Mouse (Mus musculus) left cerebral cortex, postnatal 36 days (tissue): ENCODE data around the gene Tm7sf3. TPM values are rescaled to one million over a fixed set of nuclear protein-coding genes. Genes with fewer than 3 reads are reported as not detected.
A peak's percentile ranks its signal among the peaks of the same experiment; 100 is the strongest.

Experiments
- DNase-seq, 2 experiments: peaks; one replicate each; pipeline ENCODE4 v3.0.0; 2021 to 2022; ENCODE audit warnings: low spot score in 2 of 2, mixed read lengths in 1 of 2
- intact Hi-C: fragments of 180-260 bp; cut with DNase I; formaldehyde crosslinking; loops from one replicate; pipeline ENCODE4 v1.15.1; 2025
- total RNA-seq, 2 experiments: library from RNA; stranded (reverse); gene quantifications; 2 replicates each; pipeline ENCODE4 v1.2.3; 2021

Tm7sf3 gene
- total RNA-seq, 2 experiments from 2014 or later: 27.2 to 31.5 TPM

DNA sequence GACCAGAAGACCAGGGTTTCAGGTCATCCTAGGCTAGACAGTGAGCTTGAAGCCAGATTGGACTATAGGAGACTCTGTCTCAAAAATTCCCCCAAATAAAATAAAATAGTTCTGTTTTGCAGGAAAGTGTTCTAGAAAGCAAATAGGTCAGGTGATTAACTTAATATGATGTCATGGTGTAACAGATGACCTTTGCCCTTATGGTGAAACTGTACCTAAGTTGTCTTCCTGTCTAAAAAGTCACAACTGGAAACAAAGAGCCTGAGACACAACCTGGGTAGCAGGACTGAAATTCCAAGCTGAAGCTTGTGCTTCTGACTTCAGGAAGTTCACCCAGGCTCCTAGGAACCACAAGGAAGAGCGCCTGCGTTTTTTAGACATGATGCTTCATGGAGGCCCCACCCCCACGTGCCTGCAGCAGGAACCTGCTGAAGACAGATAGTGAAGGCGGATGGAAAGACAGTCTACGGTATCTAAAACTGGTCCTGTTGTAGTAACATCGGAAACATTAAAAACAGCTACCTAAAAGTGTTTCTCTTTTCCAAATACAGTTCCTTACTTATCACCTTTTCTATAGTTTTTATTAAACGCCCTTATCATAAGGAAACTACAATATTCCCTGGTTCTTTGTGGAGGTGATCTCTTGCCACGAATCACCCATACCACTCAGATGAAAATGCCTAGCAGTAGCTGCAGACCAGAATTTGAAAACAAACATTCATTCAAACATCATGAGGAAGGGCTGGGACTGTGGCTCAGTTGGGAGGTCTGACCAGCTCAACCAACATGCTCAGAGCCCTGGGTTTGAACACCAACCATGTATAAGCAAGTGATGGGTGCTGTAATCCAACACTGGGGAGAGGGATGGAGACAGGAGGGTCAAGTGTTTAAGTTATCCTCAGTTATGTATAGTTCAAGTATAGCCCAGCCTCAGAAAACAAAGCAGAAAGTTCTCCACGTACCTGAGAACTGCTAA is 12.6 kb downstream of the Tm7sf3 start:
- DNase-seq: no peak
- intact Hi-C loops: loop anchor here (5.0 kb wide), 1 partner anchor 48 kb away; no protein-coding TSS in a partner anchor

DNA sequence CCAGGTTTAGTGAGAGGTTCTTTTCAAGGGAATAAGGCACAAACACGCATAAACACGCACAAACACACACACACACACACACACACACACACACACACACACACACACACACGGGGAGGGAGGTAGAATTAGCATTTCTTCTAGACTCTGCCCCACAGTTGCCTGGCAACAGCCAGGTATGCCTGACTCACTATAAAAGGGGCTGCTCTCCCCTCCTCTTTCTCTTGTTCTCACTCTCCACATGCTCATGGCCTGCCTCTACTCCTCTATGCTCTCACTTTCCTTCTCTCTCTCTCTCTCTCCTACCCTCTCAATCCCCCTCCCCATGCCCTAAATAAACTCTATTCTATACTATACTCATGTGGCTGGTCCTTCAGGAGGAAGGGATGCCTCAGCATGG is 14.5 kb downstream of the Tm7sf3 start:
- no peak for DNase-seq
- intact Hi-C loops: no loop called here

DNA sequence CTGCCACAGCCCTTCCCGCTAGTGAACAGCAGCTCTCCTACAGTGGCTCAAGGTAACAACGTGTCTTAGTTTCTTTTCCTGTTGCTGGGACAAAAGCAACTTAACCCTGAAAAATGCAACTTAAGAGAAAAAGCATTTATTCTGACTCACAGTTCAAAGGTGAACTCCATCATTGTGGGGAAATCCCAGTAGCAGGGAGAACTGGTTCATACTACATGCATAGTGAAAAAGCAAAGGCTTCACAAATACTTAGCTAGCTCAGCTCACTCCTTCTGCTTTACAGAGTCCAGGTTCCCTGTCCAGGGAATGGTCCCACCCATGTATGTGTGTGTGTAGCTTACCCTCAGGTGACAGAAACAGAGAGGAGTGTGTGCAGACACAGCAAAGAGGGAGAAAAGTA is 26.0 kb downstream of the Tm7sf3 start:
- intact Hi-C loops: no loop called here
- DNase-seq: no peak

DNA sequence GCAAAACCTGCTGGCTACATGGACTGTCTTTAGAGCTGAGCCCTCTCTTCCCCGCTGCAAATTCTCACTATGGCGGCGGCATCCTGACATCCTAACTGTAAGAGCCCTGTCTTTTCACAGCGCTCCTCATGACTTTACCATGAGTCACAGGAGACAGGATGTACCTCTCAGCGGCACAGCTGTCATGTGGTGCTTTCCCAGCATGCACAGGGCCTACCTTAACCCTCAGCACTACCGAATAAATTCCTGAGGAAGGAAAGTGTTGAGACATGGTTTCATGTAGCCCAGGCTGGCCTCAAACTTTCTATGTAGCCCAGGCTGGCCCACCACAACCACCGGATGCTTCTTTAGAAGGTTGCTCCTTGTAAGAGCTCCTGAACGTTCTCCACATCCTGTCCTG is 26.7 kb downstream of the Tm7sf3 start:
- intact Hi-C loops: no loop called here
- no peak for DNase-seq

DNA sequence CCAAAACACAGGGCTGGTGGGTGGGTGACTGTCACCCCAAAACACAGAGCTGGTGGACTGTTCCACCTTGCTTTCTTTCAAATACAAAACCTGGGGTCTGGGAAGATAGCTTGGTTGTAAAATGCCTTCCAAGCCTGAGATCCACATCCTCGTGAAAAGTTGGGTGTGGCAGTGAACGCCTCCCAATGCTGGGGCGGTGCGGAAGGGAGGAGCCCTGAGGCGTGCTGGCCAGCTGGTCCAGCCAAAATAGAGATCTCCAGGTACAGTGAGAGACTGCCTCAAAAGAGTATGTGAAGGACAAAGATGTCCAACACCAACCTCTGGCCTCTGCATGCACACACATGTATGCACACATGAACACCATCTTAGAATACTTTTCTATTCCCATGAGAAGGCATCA is 28.1 kb downstream of the Tm7sf3 start:
- DNase-seq: no peak

DNA sequence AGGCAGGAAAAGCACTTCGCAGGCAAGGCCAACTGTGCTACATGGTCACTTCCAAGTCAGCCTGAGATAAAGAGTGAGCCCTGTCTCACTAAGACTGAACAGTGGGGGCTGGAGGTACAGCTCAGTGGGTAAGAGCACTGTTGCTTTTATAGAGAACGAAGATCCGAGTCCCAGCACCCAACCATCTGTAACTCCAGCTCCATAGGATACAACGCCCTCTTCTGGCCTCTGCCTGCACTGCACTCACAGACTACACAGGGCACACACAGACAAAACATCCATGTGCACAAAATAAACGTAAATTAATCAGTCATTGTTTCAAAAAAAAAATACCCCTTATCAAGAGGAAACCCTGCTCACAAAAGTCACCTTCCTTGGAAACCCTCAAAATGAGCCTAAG is 28.7 kb downstream of the Tm7sf3 start:
- DNase-seq: no peak
- intact Hi-C loops: no loop called here

More for the DNA sequence above, 28.1 kb downstream of the Tm7sf3 start:
- intact Hi-C loops: no loop called here

DNA sequence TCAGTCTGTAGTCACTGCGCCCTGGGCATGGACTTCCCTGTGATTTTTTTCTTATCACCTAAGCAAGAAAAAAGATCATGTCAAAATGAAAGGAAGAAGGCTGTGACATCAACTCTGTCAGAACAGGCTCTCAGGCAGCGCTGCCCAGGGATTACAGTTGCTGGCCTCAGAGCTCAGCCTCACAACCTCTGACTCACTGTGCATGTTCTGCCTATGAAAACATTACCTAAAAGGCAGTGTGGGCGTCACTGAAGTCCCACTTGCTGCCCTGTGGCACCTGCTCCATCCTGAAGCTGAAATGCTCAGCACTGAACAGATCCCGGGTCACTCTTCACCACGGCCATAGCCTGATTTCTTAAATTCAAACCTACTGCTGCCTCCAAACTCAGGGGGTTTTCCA is 29.9 kb downstream of the Tm7sf3 start:
- intact Hi-C loops: no loop called here
- DNase-seq: no peak

DNA sequence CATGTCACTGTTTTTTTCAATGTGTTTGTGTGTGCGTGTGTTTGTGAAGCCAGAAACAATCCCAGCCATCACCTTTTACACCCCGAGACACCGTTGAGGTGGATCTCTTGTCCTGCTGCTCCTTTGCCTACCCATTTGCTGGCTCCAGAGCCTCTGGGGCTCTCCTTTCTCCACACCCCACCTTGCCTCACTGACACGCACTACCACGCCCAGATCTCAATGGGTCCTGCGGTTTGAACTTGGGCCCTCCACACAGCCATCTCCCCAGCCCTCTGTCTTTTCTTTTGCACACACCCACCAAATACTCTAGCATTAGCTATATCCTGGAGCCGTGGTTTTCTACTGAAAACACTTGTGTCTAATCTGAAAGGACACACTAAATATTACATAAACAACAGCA is 30.7 kb downstream of the Tm7sf3 start:
- intact Hi-C loops: no loop called here
- DNase-seq: no peak

DNA sequence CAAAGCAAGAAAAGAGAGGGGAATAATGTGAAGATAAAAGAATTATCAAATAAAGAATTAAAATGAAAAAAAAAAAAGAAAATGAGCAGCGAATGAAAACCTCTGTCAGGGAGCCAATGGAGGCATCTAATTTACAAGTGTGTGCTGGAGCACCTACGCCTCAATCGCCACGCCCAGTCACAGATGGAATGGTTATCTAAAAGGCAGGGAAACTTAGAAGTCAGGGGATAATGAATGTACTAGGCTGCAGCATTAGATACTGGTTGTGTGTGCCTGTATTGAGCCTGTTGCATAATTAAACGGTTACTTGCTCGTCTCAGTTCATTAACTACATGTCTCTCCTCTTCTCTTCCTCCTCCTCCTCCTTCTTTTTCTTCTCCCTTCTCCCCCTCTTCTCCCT is 31.2 kb downstream of the Tm7sf3 start:
- intact Hi-C loops: no loop called here
- no peak for DNase-seq

DNA sequence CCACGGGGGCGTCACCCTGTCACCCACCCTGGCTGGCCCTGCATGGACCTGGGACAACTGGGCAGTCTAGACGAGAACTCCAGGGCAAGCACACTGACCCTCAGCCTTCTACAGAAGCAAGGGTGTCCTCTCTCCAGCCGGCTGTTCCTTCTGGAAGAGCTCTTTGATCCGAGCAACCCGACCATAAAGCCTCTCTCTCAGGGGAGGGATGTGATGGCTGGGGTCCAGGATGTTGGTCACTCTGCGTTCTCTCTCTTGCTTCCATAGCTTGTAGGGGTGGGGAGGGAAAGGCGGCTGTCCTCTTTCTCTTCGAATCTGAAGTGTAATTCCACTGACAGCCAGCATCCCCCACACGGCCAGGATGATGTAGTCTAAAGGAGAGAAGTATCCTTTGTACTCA is 39.0 kb downstream of the Tm7sf3 start:
- intact Hi-C loops: no loop called here
- no peak for DNase-seq

DNA sequence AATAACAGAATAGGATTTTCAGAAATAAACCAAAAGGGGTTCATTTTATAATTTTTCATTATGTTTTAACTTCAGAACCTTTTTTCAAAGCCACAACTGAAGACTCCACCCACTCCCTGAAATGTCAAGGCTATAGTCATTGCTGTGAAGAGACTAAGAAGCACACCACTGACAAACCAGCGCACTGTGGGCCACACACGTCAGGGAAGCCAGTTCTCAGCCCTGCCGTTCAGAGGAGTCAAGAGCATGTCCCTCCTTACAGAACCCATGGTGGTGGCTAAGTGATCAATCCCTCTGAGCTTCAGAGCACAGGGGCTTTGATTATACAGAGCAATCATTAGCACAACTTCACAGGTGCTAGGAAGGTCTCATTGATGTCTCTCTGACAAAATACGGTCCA is 40.0 kb downstream of the Tm7sf3 start:
- intact Hi-C loops: no loop called here
- DNase-seq: no peak

DNA sequence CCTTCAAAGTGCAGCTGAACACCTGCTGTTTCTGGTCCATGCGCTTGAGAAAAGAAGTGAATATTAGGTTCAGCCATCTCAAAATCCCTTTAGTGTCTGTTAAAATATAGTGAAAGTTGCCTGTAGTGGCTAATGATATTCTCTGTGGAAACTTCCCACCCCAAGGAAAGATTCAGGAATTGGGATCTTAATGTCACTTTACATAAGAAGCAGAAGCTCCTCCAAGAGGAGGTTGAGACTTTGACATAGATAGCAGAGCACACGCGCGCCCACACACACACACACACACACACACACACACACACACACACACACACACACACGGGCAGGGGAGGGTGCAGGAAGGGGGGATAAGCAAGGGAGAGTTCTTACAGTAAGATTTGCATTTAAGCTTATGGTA is 57.5 kb downstream of the Tm7sf3 start:
- DNase-seq: no peak
- intact Hi-C loops: no loop called here

DNA sequence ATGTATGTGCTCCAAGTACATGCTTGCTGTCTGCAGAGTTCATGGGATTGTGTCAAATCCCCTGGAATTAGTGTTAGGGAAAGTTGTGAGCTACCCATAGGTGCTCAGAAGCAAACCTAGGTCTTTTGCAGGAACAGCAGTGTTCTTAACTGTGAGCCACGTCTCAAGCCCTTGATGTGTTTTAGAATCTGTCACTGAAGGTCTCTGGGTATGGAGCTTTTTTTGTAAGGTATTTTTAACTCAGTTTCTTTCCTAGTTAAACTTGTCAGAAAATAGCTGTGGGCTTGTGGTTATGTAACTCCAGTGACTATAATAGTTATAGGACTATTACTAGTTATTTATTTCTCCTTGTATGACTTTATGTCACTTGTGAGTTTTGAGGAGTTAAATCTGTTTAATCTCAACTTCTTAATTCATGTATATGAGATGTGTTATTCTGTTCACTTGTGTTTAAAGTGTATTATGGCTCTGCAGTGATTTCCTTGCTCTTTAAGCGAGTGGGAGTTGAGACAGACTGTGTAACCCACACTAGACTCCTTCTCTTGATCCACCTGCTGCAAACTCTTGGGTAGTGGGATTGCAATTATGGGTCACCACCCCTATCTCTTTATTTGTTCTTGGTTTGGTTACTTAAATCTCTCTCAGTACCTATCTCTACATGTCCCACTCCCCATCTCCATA is 59.1 kb downstream of the Tm7sf3 start:
- intact Hi-C loops: loop anchor here (5.0 kb wide), 1 partner anchor 49 kb away; no protein-coding TSS in a partner anchor
- no peak for DNase-seq

DNA sequence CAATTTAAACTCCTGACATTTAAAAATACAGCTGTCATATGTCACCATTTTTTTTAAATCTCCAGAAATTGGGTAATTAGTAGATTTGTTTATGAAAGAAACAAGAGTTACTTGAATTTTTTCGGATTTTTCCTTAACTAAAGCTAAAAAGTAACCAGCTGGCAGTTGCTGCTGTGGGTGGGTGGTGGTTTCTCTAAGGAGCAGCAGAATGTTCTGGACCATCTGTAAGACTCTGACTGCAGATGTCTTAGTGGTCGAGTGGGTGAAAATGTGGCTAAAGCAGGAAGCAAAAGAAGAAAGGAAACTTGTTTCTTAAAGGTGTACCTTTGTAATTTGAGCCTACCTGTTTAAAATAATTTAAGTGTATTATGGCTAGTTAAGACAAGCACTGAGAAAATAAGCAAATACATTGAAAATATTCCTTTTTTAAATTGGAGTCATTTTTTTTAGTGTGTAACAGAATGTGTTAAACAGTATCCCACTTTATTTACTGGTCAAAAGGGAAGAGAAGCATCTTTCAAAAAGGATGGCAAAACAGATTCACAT is 62.2 kb downstream of the Tm7sf3 start:
- DNase-seq: peak; percentile 61
- intact Hi-C loops: loop anchor here (5.0 kb wide), 1 partner anchor 52 kb away; no protein-coding TSS in a partner anchor

DNA sequence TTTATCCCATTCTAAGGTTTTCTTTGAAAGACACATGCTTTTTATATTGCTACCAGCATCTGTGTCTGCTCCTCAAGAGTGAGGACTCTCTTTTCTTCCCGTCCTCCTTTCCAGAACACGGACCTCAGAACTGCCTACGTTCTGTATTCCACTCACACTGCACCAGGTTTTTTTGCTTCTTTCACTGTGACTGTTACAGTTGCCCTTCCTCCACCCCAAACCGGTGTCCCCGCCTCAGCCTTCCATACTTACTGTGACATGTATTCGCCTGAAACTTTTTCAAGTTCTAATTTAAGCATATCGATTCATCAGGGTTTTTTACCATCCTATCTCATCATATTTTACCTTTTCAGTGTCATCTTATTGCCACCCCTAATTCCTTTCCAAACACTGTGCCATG is 64.0 kb downstream of the Tm7sf3 start:
- peak; percentile 19 to 38 for DNase-seq
- intact Hi-C loops: loop anchor here (10.0 kb wide), 1 partner anchor 164 kb away; no protein-coding TSS in a partner anchor

DNA sequence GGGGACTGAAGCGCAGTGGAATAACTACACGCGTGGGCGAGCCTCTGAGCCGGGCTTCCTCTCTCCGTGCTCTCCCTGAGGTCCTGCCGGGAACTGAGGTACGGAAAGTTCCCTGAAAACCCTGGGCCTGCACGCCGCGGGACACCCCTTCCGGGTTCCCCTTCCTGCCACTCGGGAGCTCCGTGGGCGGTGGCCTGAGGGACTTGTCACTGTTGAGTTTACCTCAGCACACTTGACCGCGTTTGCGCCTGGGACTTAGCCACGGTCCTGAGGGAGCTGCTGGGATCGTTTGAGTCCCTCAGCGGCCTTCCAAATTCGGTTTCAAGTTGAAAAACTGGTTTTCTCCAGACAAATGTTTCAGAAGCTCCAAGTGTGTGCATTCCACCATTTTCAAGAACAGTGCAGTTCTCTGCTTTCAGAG is 64.5 kb downstream of the Tm7sf3 start:
- intact Hi-C loops: loop anchor here (10.0 kb wide), 1 partner anchor 163 kb away; no protein-coding TSS in a partner anchor
- DNase-seq: no peak

DNA sequence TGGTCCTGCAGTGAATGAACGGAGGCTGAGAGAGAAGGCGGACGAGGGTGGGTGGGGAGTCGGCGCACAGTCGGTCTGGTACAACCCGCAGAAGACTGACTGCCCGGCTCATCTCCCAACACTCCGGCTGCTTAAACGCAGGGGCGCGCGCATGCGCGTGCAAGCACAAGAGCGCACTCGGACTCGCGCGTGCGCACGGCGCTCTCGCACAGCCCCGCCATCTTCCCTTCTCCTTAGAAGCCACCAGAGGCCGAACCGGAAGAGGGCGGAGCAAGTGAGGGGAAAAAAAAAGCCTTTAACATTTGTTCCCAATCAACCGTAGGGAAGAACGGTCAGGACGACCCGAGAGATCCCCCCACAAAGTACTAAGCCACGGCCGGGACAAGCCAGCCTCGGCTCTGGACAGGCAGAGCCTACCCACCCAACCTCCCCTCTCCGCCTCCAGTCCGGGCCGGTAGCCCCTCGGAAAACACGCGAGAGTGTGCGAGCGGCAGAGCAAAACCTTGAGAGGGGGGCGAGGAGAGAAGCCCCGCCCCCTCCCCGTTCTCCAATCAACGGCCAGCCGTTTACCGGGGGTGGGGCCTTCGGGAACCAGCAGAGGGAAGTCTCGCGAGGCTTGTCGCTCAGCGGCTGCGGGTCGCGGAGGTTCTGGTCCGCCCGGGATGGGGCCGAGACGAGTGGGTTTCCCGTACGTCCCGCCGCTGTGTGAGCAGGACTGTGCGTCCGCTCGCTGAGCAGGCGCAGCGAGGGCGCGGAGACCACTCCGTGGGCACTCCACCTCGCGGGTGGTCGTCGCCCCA is 65.1 kb downstream of the Tm7sf3 start, which contains the start of gene Ints13:
Ints13 (minus strand) TSS at position 526 of the 800 bp plus-strand sequence.
- intact Hi-C loops: loop anchor here (10.0 kb wide), 1 partner anchor 163 kb away; no protein-coding TSS in a partner anchor
- peak; percentile 95 to 96 for DNase-seq

DNA sequence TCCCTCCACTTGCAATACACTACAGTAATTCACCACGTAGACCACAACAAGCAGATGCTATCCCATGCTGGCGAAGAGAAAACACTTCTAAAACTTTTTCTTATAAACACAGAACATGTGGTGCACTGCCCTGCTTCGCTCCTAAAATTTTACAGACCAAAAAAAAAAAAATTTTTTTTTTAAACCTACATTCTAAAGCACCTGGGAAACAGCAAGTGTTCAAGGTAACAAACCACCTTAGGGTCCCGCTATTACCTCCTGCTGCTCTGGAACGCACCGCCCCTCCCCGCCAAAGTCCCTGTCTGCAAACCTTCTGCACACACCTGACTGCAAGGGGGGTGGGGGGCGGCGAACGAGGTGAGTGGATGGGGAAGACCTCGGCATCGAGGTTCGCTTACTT is 65.7 kb downstream of the Tm7sf3 start, which contains the start of gene Fgfr1op2:
Fgfr1op2 (plus strand) TSS at position 301 of the 400 bp plus-strand sequence.
- intact Hi-C loops: loop anchor here (10.0 kb wide), 1 partner anchor 162 kb away; no protein-coding TSS in a partner anchor
- no peak for DNase-seq

DNA sequence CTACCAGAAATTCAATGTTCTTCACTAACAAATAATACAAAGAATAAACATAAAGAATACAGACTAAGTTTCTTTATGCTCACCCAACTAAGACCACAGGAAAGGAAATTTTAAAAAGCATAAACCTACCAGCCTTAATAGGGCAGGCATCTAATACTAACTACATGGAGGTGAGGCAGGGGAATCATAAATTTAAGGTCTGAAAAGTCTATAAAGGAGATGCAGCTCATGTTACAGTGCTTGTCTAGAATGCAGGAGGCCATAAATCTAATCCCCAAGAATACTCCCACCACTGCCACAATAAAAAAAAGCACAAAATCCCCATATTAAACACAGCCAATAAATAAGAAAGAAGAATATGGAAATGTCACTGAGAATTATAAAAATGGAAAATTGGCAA is 70.6 kb downstream of the Tm7sf3 start:
- DNase-seq: no peak
- intact Hi-C loops: loop anchor here (10.0 kb wide), 1 partner anchor 157 kb away; no protein-coding TSS in a partner anchor
